Mouse (Mus musculus) ovary, adult 18-20 months (tissue): ENCODE data around the gene Gm9972.

Experiments
- DNase-seq: peaks from one replicate; pipeline ENCODE4 v3.0.0; 2022; ENCODE audit warnings: low spot score, mixed read lengths

Gene Gm9972

DNA sequence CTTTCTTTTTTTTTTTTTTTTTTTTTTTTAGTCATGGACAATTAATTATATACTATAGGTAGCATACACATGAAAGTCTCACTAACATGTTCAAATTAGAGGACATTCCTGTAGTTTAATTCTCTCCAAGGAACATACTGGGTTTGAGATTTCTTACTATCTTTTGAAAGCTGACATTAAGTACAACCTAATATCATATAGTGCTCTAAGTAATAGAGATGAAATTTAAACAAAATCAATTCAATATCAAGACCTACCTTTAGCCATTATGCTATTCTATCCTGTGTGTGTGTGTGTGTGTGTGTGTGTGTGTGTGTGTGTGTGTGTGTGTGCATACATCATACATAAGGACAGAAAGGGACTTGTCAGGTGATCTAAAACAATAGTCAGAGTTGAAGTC lies at the start of gene Gm9972:
Gene Gm9972, plus strand, starts transcription at position 301 of the 400 bp plus-strand sequence.
- no peak for DNase-seq

DNA sequence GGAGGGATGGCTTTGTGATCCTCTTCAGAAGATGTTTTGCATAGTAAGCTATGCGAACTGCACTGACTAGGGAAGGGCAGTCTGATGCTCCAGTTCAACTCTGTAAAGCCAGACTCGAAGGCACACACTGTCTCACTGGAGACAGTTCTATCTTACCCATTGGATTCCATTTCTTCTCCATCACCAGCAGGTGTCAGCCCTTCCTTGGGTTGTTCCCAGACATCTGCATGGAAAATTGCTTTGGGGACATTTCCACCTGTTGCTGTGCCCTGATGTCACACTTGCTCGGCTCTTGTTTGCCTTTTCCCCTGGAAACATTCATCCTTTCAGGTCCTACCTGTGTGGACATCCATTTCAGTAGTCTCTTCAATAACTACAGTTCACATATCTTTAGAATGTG lies 36.4 kb upstream of the Gm9972 start:
- no peak for DNase-seq

DNA sequence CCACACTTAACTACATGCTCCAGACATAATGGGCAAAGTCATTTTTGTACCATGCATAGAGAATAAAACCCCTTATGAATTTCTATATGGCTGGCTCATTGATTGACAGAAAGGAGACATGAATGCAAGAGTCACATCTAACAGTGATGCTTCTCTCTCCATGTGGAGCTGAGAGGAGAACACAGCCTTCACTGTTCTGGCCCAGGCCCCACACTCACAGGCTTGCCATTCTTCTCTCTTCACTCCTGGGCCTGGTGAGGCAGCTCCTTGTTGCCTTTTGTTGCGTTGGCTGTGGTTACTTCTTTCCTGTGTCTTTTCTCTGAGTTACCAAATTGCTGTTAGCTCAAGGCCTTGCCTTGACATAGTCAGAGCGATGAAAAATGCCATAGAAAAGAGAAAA lies 23.6 kb upstream of the Gm9972 start:
- DNase-seq, result no peak

DNA sequence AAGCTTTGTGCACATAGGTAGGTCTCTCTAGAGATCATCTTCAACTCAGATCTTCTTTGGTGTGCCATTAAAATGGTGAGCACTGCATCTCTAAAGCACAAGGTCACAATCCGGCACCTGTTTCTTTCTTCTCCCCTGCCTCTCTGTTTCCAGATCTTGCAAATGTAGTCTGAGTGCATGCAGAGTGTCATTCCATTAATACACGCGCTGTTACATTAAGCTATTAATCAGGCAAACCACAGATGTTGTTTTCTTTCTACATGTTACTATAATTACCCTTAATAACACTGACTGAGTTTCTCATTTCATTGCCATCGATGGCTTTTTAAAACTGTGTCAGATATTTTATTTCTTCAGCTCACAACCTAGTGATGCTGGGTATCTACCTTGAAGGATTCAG lies 22.6 kb upstream of the Gm9972 start:
- DNase-seq, result no peak

DNA sequence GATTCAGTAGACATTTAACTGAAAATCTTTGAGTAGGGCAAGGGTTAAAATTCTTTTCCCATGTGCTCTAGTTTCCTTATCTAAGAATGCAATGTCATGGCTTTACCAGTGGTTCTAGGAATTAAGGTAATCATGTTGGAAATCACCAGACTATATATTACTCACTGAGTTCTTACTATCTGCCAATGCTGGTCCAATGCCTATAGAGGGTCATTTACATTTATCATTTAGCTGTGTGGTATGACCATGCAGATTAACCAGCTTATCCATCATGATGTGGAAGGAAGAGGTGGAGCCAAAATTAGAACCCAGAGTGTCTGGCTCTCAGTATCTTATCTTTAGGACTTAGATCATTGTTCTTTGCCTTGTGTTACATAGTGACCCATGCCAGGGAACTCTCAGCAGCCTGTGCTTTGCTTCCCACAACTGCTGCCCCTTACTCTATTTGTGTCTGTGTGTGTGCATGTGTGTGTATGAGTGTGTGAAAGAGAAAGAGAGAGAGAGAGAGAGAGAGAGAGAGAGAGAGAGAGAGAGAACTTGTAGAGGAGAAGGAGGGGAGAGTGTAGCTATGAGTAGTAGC lies 12.3 kb upstream of the Gm9972 start:
- no peak for DNase-seq

DNA sequence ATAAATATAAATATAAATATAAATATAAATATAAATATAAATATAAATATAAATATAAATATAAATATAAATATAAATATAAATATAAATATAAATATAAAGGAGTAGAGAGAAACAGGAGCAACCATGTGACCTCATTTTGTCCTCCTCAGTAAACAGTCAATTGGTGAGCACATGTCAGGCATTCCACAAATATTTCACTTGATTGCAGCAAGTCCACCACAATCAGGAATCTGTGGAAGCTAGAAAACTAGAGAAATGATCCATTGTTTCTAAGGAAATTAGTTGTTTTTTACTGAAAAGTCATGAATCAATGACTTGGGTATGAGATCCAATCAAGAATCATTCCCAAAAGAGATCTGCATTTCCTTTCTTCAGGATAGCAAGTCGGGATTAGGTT lies 5.7 kb upstream of the Gm9972 start:
- no peak for DNase-seq

DNA sequence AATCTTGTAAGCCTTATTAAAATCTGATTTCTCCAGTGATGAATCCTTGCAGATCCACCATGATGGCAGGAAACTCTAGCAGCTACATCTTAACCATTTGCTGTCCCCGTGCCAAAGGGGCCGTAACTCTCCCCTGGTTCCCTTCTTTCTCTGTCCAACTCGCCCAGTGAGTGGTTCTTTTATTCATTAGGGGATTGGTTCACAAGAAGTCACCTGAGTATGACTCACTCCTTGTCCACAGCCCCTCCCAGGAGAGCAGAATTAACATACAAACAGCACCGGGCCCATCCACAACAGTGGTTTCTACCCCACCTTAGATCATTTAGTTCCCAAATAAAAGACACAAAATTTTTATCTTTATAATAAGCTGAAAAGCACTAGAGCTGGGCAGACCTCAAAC lies 3.4 kb upstream of the Gm9972 start:
- DNase-seq, result no peak

DNA sequence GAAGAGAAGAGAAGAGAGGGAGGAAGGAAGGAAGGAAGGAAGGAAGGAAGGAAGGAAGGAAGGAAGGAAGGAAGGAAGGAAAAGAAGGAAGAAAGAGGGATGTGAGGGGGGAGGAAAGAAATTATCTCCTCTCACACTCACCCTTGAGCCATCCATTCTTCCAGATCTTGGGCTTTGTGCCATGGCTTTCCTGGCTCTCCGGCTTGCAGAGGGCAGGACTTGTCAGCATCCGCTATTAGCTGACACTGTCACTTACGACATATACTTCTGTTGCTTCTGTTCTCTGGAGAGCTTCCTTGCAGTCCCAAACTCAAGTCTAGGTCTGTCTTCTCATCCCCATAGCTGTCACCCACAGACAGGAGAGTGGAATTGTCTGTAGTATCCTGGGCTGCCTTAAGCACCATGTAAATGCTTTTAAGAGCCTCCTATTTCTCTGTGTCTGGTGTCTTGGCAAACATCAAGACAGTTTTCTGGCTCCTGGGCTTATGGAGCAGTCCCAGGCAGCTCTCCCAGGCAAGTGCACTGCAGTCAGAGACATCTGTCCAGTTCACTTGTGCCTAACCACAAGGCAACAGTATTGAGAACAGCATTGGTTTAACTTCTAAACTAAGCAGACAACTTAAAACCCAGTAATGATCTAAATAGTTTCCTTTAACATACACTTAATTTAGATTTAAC lies 10.5 kb downstream of the Gm9972 start:
- no peak for DNase-seq

DNA sequence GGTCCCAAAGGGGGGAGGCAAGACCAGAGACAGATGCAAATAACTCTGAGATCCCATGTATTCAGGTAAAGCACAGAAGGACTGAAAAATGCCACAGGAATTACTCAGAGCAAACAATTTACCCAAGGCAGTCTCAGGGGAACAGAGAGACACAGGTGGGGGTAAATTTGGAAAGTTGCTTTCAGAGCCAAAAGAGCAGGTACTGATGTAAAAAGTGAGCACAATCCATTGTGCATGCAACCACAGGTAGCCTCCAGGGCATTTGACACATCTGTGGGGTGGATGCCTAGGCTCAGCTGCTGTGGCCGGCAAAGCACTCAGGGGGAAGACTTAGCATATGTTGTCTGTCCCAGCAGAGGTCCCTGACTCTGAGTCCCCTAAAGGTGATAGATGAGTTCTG lies 13.8 kb downstream of the Gm9972 start:
- no peak for DNase-seq

DNA sequence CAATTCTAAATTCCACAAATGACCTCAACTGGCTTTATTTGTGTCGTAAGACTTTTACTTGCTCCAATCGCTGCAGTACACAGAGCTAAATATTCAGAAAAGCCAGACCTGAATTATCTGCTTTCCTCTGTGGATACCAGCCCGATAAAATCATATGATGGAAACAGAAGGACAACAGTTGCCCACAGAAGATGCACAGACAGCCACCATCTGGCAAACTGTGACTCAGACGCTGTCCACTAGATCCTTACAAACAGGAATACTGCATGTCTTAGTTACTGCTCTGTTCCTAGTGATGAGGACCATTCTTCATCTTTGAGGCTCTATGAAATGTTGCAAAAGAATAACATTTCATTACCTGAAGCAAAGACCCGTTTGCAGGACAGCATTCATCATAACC lies 19.4 kb downstream of the Gm9972 start:
- no peak for DNase-seq

DNA sequence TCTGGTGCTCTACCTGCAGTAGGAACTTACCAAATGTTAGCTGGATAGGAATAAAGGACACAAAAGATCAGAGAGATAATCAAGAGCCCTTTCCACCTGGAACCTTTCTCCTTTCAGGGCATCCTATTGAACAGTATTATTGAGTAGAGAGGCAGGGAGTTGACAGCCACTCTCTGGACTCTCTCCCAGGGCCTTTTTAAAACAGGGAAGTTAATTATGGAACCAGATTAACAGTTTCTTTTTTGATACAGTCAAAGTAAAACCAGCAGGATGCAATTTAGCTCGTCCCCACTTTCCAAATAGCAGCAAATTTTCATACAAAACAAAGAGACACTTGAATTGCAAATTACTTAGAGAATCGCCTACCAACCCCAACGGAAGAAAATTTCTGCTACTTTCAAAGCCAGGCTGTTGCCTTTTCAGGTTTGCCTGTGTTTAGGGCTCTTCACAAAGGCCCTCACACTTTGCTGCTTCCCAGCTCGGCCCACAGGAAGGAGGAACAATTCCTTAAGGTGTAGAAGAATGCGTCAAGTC lies 24.0 kb downstream of the Gm9972 start:
- DNase-seq, result no peak

DNA sequence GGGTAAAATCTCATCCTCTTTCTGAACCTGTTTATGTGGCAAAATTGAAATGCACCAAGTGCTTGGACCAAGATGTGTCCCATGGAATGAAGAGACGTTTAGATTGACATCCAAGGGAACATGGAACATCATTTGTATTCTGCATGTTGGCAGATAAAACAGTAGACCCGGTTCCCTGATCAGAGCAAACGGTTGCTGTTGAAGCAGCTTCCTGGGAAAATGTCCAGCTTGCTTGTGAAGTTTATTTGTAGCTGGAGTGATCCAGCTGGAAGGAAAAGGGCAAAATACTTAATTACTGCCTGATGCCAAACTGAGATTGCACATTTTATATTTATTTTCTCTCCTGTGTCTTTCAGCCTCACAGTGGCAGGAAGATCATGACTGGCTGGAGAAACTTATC lies 26.7 kb downstream of the Gm9972 start:
- no peak for DNase-seq

DNA sequence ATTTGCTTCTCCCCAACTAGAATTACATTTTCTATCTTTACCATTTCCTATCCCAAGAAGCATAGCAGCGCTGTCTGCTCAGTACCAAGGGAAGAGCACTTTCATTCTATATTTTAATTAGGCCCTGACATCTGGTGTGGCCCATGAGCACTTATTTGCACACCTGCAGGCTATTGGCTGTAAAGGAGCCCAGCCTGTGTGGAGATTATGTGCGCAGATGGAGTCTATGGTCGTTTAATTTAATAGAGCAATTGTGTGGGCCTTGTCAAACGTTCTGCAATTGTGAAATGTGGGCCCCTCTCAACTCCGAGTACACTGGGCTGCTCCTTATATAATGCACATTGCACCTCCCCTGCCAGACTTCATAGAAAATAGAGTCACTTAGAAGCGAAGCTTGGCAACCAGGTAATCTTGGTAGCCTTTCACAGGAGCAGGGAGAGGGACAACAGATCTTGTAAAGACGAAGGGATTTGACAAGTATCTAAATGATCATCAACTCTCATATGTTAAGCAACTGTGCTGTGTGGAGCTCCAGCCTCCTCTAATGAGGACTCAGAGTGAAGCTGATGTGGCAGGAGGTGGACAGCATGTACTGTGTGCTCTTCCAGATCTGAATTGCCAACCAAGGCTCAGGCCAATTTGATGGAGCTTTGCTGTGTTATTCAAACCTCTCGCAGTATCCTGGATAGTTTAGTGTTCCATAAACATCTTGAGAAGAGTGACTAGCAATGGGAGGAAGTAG lies 50.9 kb downstream of the Gm9972 start:
- DNase-seq, result no peak
